Mouse (Mus musculus) left cerebral cortex, adult 9 months (tissue): ENCODE measurements around the gene Cdc25a.

ENCODE experiments used
- DNase-seq, 2 experiments: peaks; one replicate each; pipeline ENCODE4 v3.0.0; 2022; ENCODE audit warnings: low spot score in 2 of 2

The Cdc25a gene

DNA sequence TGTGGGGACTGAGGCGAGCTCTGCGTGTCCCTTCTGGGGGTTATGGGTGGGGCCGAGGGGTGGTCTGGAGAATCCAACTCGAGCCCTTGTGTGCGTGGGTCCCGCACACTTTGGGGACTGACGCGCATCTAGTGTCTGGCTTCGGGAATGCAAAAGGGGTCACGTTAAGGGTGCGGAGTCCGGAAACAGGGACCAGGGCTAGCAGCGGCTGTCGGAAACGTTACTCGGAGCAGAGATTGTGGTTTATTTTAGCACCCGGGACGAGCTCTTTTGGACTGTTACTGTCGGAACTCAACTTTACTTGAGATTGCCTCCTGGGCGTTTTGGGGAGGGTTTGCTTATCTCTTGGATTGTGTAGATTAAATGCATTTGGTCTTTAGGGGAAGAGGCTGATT is 57.0 kb downstream of the Cdc25a start:
- DNase-seq: peak in 1 of 2 experiments; percentile 26

DNA sequence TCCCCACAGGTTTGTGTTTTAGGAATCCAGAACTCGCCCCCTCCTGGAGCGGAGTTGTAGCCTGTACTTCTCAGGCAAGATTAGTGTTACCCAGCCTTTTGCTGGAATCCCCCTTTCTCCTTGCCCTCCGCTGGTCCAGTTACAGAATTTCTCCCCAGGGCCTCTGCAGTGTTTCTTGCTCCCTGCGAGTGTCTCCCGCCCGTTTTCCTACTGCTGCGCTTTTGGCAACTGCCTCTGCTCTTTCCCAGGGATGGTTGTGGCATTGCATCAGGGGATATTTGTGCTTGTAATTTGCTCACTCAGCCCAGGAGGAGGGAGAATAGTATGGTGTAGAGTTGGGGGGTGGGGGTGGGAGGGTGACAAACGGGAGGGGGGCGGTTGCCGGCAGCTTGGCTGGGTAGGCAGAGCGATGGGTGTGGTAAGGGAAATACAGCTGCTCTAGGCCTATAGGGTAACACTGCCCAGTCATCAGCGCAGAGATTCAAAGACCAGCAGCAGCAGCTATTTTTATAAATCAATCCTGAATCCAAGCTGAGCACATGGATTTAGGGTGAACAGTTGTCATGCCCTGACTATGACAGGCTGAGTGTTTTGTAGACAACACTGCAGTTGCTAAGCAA is 57.5 kb downstream of the Cdc25a start:
- DNase-seq: peak in 1 of 2 experiments; percentile 40

DNA sequence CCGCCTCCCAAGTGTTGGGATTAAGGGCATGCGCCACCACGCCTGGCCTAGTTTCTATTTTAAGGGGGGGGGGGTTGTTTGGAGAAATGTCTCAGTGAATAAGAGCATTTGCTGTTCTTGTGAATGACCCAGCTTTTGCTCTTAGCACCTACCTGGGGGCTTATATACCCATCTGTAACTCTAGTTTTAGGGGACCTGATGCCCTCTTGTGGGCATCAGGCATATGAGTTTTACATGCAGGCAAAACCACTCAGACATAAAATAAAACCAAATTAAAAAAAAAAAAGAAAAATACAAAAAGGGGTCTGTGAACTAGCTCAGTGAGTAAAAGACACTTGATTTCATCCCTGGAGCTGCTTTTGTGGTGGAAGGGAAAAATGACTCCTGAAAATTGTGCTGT is 64.0 kb downstream of the Cdc25a start:
- DNase-seq: no peak

DNA sequence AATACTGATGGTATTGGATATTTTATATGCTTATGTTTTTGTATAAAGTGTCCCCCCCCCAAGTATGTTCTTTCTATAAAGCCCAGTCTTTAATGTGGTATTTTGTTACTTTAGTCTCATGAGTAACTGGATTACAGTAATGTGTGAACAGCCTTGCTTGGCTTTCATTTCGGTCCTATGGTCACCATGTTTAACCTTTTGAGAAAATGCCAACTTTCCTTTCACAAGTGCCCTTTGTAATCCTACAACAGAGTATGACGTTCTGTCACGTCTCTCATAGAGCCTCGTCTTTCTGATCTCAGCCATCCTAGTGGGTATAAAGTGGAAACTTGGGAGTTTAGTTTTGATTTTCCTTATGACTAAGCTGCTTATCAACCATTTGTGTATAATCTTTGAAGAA is 67.4 kb downstream of the Cdc25a start:
- no peak for DNase-seq
